Mouse (Mus musculus): ENCODE results near the gene Scoc. TPM values are rescaled to one million over a fixed set of nuclear protein-coding genes. Genes with fewer than 3 reads are reported as not detected.

The Scoc gene
- polyA plus RNA-seq, 1 experiment: 298 TPM

GRCm38 (mm10) chr8:83380141-83380540 lies 78.0 kb downstream of the Scoc start:
- Histone ChIP-seq H3K4me3 (replicated peaks; ENCODE audit: insufficient read depth, low read depth, low read length) (no peak overlapping the region), H3K27ac (ENCODE audit: insufficient read depth, low read length) (no peak overlapping the region), H3K27me3 (ENCODE audit: control insufficient read depth, insufficient read depth, low read length) (no peaks in the 10 kb centered on the region; the same call in 1 of the 2 replicates), H3K4me1 (ENCODE audit: control insufficient read depth, insufficient read depth, low read length) (no peaks in the 10 kb centered on the region)
- TF ChIP-seq CTCF (IDR thresholded peaks at IDR 0.05; ENCODE audit: borderline replicate concordance, insufficient read depth, low read depth, low read length): no peak
- no peak for TF ChIP-seq POLR2A (IDR thresholded peaks at IDR 0.05; ENCODE audit: borderline replicate concordance, insufficient read depth, low read length)
- DNase-seq: no peak
- 69% methylated on average over 4 of the region's 4 CpGs for WGBS

Other genes with a start within 250 kb of the Scoc start
- 0.67 and 0.77 TPM in 2 replicates for gene Ucp1, start 168.0 kb downstream of the Scoc start, polyA plus RNA-seq (2012; rRNA removed)
- gene Elmod2, start 125.9 kb downstream of the Scoc start, polyA plus RNA-seq (2012; rRNA removed): 11.9 and 12.8 TPM in 2 replicates
- gene Mgat4d, start 109.9 kb downstream of the Scoc start, polyA plus RNA-seq (2012; rRNA removed): not detected in 2 replicates
- gene Clgn, start 68.5 kb downstream of the Scoc start, polyA plus RNA-seq (2012; rRNA removed): 12.2 and 14.5 TPM in 2 replicates
- not detected in 2 replicates for gene Olfr370, start 77.4 kb upstream of the Scoc start, polyA plus RNA-seq (2012; rRNA removed)
- 394 and 445 TPM in 2 replicates for gene Ndufb7, start 108.3 kb upstream of the Scoc start, polyA plus RNA-seq (2012; rRNA removed)
- 1,238 and 1,304 TPM in 2 replicates for gene Tecr, start 149.6 kb upstream of the Scoc start, polyA plus RNA-seq (2012; rRNA removed)
- gene Dnajb1, start 149.8 kb upstream of the Scoc start, polyA plus RNA-seq (2012; rRNA removed): 29.9 and 33.0 TPM in 2 replicates
- gene Gipc1, start 194.3 kb upstream of the Scoc start, polyA plus RNA-seq (2012; rRNA removed): 51.3 and 51.7 TPM in 2 replicates
- 0.76 and 0.77 TPM in 2 replicates for gene Ptger1, start 208.3 kb upstream of the Scoc start, polyA plus RNA-seq (2012; rRNA removed)
- 59.8 and 62.7 TPM in 2 replicates for gene Pkn1, start 240.8 kb upstream of the Scoc start, polyA plus RNA-seq (2012; rRNA removed)

Measured in cerebellum, adult 2 months (tissue).